Mouse (Mus musculus) MEL-GATA-1-ER (cell line): ENCODE results near the gene Gpatch4.
A peak's percentile ranks its signal among the peaks of the same experiment; 100 is the strongest.

Source experiments
- DNase-seq: peaks from one replicate; pipeline ENCODE4 v3.0.0-alpha.2; 2012; ENCODE audit warnings: low read depth; ENCODE audit errors: extremely low read depth

The Gpatch4 gene

DNA sequence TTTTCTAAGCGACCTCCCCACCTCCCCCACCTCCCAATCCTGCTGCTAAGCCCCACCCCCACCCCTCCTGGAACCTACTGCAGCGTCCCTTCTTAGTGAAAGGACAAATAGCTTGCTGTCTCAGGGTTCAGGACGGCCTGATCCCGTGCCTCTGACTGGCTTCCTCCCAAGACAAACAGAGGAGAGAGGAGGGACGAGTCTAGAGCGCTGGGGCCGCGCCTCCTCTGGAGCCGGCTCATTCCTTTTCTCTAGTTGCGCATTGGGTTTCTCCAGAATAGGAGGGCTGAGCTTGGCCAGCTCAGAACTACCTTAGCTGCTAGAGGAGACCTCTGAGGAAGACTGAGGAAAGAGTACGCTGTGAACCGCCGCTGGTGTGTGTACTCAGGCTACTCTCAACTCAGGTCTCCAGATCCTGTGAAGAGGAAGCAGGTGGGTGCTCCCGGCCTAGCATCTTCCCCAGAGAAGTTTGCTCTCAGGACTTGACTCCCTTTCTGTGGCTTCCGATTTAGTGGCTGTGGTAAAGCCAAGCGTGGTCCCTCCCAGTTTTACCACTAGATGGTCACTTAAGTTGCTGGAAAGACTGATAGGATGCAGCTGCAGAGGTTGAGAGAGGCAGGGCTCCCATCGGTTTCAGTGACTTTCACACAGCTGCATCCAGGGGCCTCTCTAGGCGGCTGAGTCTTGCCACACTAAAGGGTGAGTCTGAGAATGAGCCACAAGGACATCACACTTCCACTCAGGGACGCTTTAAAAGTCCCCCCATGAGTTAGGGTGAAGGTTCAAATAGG is 12.1 kb upstream of the Gpatch4 start:
- DNase-seq: no peak

DNA sequence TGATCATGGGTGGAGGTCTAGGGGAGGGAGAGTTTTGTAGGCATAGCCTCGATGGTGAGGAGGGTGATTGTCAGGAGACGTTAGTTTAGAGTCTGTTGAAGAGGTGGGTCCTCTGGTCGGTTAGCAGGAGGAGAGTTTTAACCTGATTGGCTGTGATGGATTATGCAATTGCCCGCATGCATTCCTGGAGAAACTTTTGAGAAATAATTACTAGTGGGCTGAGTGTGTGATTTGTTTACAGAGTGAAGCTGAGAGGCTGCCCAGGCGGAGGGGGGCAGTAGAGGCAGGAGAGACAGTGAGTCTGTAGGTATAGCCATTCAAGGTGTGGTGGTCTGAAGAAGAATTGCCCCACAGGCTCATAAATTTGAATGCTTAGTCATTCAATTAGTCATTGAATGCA is 9.4 kb upstream of the Gpatch4 start:
- DNase-seq: no peak

DNA sequence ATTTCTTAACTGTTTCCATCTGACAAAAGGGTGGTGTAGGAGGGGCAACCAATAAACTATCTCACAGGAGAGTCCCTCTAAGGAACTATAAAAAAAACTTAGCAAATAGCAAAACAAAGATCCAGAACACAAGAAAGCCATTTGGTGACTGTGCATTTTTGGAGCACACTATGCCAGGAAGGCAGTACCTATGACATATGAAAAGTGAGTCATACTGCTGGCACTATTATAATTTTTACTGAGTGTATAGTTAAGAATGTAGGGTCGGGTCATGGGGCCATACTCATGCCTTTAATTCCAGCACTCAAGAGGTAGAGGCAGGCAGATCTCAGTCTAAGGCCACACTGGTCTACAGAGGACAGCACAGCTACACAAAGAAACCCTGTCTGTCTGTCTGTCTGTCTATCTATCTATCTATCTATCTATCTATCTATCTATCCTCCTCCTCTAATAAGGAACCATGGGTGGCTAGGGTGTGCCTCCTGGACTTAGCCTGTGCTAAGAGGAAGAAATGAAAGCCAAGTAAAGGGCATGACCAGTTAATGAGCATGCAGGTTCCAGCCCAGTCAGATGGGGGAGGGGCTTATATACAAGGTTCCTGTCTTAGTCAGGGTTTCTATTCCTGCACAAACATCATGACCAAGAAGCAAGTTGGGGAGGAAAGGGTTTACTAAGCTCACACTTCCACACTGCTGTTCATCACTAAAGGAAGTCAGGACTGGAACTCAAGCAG is 7.2 kb upstream of the Gpatch4 start:
- no peak for DNase-seq

DNA sequence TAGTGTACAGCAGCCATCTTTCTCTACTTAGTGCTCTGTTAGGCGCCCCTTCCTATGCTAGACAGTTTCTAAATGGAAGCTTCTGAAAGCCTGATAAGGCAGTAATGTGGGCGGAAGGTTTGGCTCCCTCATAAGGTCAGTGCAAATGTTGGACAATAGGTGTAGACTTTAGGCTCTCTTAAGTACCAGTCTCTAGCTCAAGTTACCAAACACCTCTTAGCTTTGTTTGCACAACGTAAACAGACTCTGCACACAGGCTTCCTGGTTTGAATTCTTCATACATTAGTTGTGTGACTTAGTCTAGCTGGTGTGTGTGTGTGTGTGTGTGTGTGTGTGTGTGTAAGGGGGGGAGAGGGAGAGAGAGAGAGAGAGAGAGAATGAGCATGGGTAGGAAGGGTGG is 6.6 kb downstream of the Gpatch4 start:
- no peak for DNase-seq

- DNase-seq: no peak
Measured at GRCm38 (mm10) chr3:88057030-88057429, 14.1 kb downstream of the Gpatch4 start.

DNA sequence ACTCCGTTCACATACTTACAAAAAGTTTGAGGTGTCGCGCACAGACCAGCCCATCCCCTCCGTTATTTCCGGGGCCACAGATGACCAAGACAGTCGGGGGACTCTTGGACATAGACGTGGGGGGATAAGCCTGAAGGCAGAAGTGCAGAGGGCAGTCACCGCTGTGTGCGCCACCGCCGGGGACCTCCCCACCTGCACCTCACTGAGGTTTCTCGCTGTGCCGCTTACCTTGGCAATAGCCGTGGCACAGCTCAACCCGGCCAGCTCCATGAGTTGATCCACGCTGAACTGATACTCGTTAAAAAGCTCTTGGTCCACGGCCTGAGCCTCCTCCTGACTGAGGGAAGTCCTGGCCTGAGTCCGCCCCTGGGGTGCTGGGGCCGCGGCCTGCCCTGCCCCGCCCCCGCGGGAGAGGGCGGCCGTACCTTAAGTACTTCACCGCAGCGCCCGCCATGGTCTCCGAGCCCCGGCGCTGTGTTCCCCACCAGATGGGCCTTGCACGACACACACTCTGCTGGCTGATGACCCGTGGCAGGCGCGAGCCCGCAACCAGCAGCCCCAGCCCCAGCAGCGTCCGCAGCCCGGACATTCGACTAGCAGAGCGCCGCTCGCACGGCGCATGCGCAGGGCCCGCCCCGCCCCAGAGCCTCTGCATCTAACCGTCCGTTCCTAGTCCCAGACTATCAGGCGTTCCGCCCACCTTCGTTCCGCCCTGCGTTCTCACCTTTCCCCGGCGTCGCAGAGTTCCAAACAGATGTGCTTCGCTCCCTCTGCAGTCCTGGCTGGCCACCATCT is 15.2 kb downstream of the Gpatch4 start, which contains the start of gene Naxe:
TSS of gene Naxe (minus strand) at position 594 of the 795 bp plus-strand sequence.
- DNase-seq: peak; percentile 84

DNA sequence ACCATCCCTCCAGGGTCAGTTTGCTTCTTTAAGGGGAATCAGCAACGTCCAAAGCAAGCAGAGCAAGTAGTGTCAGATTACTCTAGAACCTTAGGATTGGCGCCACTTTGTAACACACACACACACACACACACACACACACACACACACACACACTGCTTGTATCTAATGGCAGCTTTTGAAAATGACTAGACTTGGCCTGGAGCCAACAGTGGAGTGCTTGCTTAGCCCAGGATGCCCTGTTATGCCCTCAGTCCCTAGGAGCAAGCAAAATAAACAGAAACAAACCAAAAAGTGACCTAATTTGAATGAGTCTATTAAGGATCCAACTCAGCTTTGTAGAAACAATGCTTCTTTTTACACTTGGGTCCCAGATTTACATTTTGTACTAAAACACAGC is 25.5 kb downstream of the Gpatch4 start:
- DNase-seq: no peak

DNA sequence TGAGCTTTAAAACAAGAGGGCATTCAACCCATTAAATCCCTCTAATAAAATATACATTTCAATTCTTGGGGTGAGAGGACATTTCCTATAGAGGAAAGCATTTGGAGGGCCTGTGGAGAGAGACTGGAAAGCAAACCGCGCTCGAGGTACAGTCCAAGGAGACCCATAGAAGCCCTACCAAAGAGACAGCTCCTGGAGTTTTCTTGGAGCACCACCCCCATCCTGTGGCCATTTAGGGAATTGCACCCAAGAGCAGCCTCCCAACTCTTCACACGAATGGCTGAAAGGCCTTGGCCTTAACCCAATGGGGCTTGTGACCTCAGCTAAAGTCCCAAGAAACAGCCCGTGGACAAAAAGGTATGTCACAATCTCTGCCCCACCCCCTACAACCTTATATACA is 28.9 kb downstream of the Gpatch4 start:
- peak; percentile 67 for DNase-seq

- no peak for DNase-seq
Measured at GRCm38 (mm10) chr3:88073631-88074030, 30.7 kb downstream of the Gpatch4 start.

DNA sequence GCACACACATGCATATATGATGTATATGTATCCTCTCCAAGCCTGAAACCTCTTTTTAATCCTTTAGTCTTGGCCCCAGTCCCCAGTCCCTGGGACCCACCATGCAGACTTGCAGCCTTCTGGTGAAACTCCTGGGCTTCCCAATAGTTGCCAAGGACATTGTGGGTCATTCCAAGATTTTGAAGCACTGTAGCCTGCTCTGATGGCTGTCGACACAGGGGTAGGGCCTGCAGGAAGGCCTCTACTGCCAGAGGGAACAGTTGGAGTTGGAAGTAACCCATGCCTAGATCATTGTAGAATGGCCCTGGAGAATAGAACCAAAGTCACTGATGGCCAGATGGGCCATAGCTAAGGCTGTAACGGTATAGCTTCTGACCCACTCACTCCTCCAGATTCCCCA is 31.4 kb downstream of the Gpatch4 start:
- DNase-seq: no peak

GRCm38 (mm10) chr3:88074766-88075165 is 31.9 kb downstream of the Gpatch4 start:
- no peak for DNase-seq

- DNase-seq: no peak
Measured at GRCm38 (mm10) chr3:88077441-88077840, 34.5 kb downstream of the Gpatch4 start.

- DNase-seq: no peak
Measured at GRCm38 (mm10) chr3:88078204-88078603, 35.3 kb downstream of the Gpatch4 start, which contains the start of gene Ttc24. Gene Ttc24 (minus strand): TSS chr3:88078304.

- peak; percentile 84 for DNase-seq
Measured at GRCm38 (mm10) chr3:88081345-88082223, 38.7 kb downstream of the Gpatch4 start, which contains the start of gene Iqgap3. Gene Iqgap3 (plus strand): TSS chr3:88081971.

DNA sequence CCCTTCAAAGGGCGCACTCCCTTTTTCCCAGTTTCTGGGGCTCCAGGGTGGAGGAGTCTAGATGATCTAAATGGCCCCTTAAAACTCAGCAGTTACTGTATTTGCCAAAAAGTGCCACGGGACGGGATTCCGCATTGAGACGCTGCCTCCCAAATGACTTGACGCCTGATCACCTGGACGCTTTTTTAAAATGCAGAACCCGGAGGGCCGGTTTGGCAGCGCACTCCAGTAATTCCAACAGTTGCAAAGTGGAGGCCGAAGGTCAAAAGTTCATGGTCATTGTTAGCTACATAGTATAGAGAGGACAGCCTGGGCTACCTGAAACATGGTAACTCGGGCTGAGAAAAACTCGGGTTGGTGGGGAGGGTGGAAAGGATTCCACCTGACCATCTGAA is 39.3 kb downstream of the Gpatch4 start:
- DNase-seq: no peak

GRCm38 (mm10) chr3:88082663-88083062 is 39.8 kb downstream of the Gpatch4 start:
- DNase-seq: peak; percentile 55

DNA sequence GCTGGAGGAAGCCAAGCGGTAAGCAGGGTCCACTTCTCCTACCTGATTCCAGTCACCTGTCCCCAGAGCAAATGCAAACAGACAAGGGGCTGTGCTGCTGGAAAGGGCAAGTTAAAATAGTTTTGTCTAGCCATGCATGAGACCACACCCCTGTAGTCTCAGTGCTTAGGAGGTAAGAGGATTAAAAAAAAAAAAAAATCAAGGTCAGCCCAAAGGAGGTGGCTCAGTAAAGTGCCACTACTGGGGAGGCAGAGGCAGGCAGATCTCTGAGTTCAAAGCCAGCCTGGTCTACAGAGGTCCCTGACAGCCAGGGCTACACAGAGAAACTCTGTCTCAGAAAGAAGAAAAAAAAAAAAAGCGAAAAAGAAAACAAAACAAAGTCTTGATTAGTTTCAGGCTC is 41.1 kb downstream of the Gpatch4 start:
- DNase-seq: no peak

DNA sequence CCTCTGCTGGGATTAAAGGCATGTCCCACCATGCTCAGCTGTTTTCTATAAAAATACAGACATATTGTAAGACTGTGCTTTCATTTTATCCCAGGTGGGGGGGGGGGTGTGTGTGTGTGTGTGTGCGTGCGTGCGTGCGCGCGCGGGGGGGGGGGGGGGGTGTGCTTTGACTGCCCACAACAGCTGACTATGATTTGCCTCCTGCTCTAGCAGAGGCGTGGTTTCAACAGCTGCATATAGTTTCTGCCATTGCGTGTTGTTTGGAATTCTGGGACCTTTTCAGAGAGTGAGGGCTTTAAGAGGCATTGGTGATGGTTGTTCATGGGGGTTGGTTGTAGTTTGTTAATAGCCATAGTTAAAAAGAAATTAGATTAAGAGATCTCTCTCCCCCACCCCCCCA is 42.6 kb downstream of the Gpatch4 start:
- no peak for DNase-seq

- peak; percentile 34 for DNase-seq
Measured at GRCm38 (mm10) chr3:88087688-88088087, 44.8 kb downstream of the Gpatch4 start.

- DNase-seq: no peak
Measured at GRCm38 (mm10) chr3:88090106-88090505, 47.2 kb downstream of the Gpatch4 start.

DNA sequence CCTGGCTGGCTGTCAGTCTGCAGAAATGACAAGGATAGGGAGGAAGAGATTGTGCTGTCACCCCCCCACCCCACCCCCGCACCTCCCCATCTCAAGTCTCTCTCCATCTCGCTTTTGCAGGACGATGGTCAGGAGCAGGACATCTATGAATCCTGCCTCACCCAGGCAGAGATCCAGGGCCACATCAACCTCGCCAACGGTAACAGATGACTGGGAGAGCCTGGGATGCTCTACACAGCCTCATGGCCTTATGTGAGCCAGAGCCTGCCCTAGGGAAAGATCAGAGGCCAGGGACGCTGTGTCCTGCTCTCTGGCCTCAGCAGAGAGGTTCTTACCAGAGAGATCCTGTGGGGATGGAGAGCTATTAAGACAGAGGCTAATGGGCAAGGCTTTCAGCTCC is 47.7 kb downstream of the Gpatch4 start:
- DNase-seq: no peak
